Mouse (Mus musculus) right cerebral cortex, postnatal 10 days (tissue): ENCODE results near the gene Itih4.
A peak's percentile ranks its signal among the peaks of the same experiment; 100 is the strongest.

Experiments used
- DNase-seq, 2 experiments: peaks; one replicate each; pipeline ENCODE4 v3.0.0; 2021; ENCODE audit warnings: low spot score in 2 of 2

The Itih4 gene

GRCm38 (mm10) chr14:30886204-30886603, at the start of gene Itih4:
Gene Itih4, plus strand, starts transcription at chr14:30886476.
- DNase-seq = no peak

GRCm38 (mm10) chr14:30837416-30837996, 48.8 kb upstream of the Itih4 start:
- no peak for DNase-seq

GRCm38 (mm10) chr14:30843701-30844100, 42.6 kb upstream of the Itih4 start:
- DNase-seq = no peak

- no peak for DNase-seq
Observed at GRCm38 (mm10) chr14:30850504-30850903, 35.8 kb upstream of the Itih4 start.

DNA sequence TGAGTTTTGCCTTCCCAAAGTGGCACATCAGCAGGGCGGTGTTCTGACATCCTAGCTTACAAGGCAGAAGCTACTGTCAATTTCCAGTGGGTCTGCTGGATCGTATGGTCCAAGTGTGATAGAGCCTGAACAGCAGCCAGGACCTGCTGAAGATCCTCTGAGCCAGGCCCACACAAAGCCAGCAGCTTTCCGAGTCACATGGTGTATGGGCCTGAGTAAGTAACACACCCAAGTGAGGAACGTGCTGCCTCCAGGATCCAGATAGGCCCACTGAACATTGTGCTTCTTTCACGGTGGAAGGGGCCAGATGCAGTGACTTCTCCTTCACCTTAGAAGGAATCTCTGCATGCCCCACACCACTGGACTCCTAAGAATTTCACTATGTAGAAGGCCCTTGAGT, 34.0 kb upstream of the Itih4 start:
- no peak for DNase-seq

DNA sequence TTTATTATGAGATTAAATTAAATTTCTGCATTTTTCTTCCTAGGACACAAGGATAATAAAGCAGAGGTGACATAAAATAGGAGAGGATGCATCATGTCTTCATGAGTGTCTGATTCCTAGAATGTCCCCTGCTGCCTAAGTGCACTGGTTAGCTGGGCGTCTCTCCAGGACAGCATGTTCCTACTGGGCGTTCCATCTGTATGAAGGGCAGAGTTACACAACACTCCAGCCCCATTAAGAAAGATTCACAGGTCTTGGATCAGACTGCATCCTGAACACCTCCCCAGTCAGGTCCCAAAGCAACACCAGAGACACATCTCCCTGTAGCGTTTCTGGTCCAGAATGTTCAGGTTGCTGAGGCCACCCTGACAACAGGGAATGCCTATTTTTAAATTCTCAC, 31.0 kb upstream of the Itih4 start:
- no peak for DNase-seq

DNA sequence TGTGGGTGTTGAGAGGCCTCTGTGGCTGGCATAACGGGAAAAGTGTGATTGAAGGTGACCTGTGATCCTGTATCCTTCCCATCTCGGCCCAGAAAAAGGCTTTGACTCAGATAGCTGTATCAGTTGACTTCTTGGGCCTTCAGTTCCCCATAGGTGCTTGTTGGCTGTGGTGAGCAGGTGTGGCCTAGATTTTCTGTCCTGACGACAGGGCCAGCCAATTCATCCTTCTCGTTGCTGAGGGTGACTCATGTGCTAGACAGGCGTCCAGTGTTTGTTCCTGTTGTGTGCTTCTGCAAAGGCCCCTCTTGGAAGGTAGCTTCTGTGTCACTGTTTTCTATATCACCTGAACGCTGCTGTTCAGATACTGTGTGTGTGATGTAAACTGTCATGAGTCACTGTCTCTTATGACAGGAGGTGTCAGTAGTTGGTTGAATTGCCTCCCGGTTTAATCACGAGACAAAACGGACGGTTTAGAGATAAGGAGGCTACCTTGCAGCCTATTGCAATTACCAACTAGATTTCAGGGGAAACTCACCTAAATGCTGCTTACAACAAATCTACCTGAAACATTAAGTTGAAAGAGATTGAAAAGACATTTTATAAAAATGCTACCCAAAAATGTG, 29.3 kb upstream of the Itih4 start:
- no peak for DNase-seq

GRCm38 (mm10) chr14:30857990-30858389, 28.3 kb upstream of the Itih4 start:
- DNase-seq = no peak

DNA sequence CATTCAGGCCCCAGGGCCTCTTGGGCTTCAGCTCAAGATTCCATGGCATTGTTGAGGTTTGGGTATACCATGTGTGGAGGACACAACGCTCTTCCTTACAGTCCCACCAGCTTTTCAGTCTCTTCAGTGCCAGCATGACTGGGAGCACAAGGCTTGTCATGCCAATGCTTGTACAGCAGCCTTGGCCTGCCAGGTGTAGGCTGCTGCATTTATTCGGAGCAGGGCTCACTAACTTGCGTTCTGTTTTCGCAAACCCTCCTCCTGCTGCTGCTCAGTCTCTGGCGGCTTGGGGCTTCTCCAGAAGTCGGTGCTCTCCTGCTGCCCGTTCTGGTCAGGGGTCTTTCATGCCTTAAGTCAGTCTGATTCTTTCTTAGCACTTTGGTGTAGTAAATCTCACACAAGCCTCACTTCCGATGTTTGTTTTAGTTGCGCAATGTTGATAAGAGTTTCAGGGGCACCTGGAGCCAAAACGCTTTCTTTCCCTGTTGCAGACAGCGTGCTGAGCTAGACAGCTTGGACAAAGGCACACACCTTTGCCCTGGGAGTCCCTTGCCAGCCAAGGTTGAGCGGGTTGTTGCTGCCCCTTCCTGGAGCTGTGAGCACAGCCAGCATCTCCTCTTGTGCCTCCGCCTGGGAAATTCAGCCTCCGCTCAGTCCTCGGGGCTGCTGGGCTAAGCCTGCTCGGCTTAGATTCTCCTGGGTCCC, 24.7 kb upstream of the Itih4 start:
- DNase-seq = no peak

DNA sequence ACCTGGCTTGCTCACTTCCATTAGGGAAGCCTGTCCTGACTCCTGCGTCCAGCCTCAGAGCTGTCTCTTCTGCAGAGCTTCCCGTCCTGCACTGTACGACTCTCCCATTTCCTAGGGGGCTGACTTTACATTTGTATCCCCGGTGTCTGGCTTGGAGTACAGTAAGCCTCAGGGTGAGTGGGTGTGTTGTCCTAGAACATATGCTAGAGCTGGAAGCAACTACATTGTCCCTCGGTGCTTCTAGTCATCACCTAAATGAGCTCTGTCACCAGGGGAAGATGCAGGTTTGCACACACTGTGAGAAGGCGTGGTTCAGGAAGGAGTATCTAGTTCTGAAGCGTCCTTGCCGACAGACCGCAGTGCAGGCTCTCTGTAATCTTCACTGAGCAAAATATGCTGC, 23.9 kb upstream of the Itih4 start:
- DNase-seq = no peak

GRCm38 (mm10) chr14:30865311-30865710, 21.0 kb upstream of the Itih4 start:
- DNase-seq = no peak

GRCm38 (mm10) chr14:30867042-30867441, 19.2 kb upstream of the Itih4 start:
- DNase-seq = peak; percentile 80 to 87

DNA sequence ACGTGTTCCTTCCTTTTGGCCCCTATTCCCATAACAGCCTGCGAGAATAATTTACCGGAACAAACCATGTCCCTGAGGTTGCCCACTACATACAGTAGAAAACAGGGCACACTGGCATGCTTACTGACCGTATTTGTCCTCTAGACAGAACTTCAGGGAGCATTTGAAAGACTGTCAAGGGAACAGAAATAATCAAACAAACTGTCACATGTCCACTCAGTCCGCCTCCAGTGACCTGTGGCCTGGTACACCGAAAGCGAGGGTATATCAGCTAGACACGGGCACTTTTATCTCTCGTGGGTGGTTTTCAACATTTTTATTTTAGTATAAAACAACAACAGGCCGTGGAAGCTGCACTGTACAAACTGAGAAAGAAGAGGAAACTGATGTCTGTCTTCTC, 17.4 kb upstream of the Itih4 start:
- DNase-seq = no peak

GRCm38 (mm10) chr14:30869391-30869801, 16.9 kb upstream of the Itih4 start:
- DNase-seq = no peak

GRCm38 (mm10) chr14:30870206-30871147, 15.8 kb upstream of the Itih4 start:
- peak in 1 of 2 experiments; percentile 53 for DNase-seq

DNA sequence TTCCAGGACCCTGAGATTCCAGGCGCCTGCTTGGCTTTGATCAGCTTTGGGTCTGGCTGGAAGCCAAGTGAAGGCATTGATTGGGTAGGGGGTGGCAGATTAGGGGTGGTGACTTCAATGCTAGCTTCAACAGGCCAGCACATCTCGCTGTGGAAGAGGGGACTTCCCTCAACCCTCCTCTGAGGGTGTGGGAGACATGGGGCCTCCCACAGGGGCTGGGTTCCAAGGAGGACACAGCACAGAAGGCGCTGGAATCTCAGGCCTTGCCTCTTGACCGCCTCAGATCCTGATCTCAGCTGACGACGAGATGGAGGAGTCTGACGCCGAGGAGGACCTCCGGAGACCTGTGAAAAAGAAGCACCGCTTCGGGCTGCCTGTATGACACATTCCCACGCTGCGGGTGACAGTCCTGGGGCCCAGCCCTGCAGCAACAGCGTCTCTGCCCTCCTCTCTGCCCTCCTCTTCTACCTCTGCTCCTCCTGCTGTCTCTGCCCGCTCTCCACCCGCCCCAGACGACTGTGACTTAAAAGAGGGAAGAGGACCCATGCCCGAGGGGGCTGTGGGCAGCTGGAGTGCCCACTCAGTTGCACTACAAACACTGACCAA, 12.1 kb upstream of the Itih4 start:
- DNase-seq = peak in 1 of 2 experiments; percentile 23

- DNase-seq = no peak
Observed at GRCm38 (mm10) chr14:30875130-30875865, 11.0 kb upstream of the Itih4 start.

DNA sequence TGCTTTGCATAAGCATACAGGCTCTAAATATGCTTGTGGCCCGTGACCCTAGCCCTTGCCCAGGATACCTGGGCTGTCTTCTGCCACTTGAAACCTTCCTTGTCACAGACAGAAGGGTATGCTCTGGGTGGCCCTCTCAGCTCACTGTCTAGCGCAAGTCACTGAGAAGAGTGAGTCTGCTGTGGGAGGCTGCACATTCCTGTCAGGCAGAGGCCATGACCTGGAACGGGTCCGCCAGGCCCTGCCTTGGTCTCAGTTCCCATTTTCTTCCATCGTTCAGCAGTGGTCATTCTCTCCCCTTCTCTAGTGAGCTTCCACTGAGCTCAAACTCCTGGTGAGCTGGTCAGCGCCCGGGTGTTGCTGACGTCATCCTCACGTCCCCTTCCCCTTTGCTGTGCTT, 10.3 kb upstream of the Itih4 start:
- no peak for DNase-seq

DNA sequence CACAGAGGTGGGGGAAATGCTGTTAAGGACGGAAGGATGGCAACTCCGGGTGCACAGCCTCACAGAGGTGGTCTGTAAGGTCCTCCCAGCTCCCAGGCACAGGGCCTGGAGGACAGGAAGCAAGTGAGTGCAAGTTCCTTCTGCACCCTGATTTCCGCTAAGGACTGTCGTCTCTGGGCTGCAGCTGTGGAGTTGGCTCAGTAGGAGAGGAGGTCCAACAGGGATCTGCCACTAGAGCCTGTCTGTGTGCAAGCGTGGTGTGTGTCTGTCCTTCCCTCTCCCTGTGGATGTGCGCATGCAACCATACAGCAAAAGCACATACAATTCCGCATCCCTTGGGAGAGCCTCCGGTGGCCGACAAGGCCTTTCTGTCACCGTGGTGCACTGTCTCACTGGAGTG, 9.8 kb upstream of the Itih4 start:
- no peak for DNase-seq

DNA sequence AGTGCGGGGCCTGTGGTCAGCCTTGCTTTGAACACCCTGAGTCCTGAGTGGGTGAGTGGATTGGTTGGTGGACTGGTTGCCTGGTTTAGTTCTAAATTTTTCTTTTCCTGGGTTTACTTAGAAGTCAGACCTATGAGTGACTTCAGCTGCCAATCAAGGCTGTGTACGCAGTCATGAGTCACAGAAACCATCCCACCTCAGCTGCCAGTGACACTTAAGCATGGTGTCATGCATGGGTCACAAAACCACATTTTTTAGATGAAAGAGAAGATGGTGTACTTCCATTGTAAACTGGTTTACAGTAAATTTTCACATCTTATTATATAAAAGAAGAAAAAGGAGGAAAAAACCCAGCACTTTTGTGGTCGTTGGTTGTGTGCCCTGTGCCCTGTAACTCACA, 8.4 kb upstream of the Itih4 start:
- no peak for DNase-seq
